Mouse (Mus musculus) kidney, adult 2 months (tissue): ENCODE measurements at regions not wholly inside any gene's neighbourhood (a gene's known extent, or its start where the extent isn't known, plus 50 kb on each side); places are given as distances from the start of the nearest gene placed in this dataset.

ENCODE experiments used
- DNase-seq: peaks from one replicate; pipeline ENCODE4 v3.0.0; 2021
- H3K27ac ChIP-seq: fragments of 200-500 bp; 2 replicates; pipeline ENCODE4 v1.5.1; 2012; ENCODE audit warnings: low read depth, low read length, control low read depth, inconsistent platforms; ENCODE audit not compliant: insufficient read depth
- H3K27me3 ChIP-seq: fragments of 200-500 bp; replicated peaks from 2 replicates; pipeline ENCODE4 v1.6.1; 2012; ENCODE audit warnings: mild to moderate bottlenecking, moderate library complexity, low read length, inconsistent platforms; ENCODE audit not compliant: control insufficient read depth, insufficient read depth
- H3K36me3 ChIP-seq: fragments of 200-500 bp; 2 replicates; pipeline ENCODE4 v1.6.1; 2012; ENCODE audit warnings: mild to moderate bottlenecking, moderate library complexity, low read length, inconsistent platforms; ENCODE audit not compliant: control insufficient read depth, insufficient read depth
- H3K4me1 ChIP-seq: fragments of 200-500 bp; 2 replicates; pipeline ENCODE4 v1.6.1; 2011; ENCODE audit warnings: low read length; ENCODE audit not compliant: control insufficient read depth, insufficient read depth
- H3K4me3 ChIP-seq: fragments of 200-500 bp; 2 replicates; pipeline ENCODE4 v1.5.1; 2011; ENCODE audit warnings: mild to moderate bottlenecking, low read depth, low read length, control low read depth; ENCODE audit not compliant: insufficient read depth
- CTCF ChIP-seq: fragments of 200-500 bp; conservative IDR thresholded peaks from 2 replicates; pipeline ENCODE4 v1.5.1; 2011; ENCODE audit warnings: low read depth, mild to moderate bottlenecking, control low read depth, low read length, moderate library complexity, mixed read lengths; ENCODE audit not compliant: insufficient read depth, insufficient read length
- POLR2A ChIP-seq: fragments of 200-500 bp; IDR thresholded peaks from one replicate; pipeline ENCODE4 v1.6.1; 2011; ENCODE audit warnings: low read depth, low read length, control low read depth
- WGBS: fragments of 180-500 bp; shearing (Covaris S2); methylation state at CpG from one replicate; pipeline ENCODE4 v1.1.7; 2018; 5-methylcytosine and 5-hydroxymethylcytosine counted together

GRCm38 (mm10) chr12:71429561-71430200 lies 120.0 kb downstream of the Dact1 start:
- Histone ChIP-seq H3K36me3 (no peaks in the 10 kb centered on the region), H3K27me3 (no peaks in the 10 kb centered on the region), H3K4me3 (no peak overlapping the region), H3K4me1 (no peaks in the 10 kb centered on the region), H3K27ac (no peak overlapping the region)
- TF ChIP-seq POLR2A (no peak), CTCF (no peak)
- DNase-seq: peak; percentile 43
- WGBS: 49% methylated on average over 13 of the region's 13 CpGs

GRCm38 (mm10) chr12:71430331-71430730 lies 120.6 kb downstream of the Dact1 start:
- 59% methylated on average over 11 of the region's 11 CpGs for WGBS
- DNase-seq: no peak
- Histone ChIP-seq H3K4me1 (no peaks in the 10 kb centered on the region), H3K27ac (no peak overlapping the region), H3K36me3 (no peaks in the 10 kb centered on the region), H3K4me3 (no peak overlapping the region), H3K27me3 (no peaks in the 10 kb centered on the region)
- TF ChIP-seq POLR2A (no peak), CTCF (no peak)

GRCm38 (mm10) chr12:71431116-71431515 lies 121.4 kb downstream of the Dact1 start:
- Histone ChIP-seq H3K27me3 (no peaks in the 10 kb centered on the region), H3K27ac (no peak overlapping the region), H3K36me3 (no peaks in the 10 kb centered on the region), H3K4me1 (no peaks in the 10 kb centered on the region), H3K4me3 (no peak overlapping the region)
- WGBS: 93% methylated on average over 8 of the region's 8 CpGs
- TF ChIP-seq POLR2A (no peak), CTCF (no peak)
- DNase-seq: no peak

GRCm38 (mm10) chr12:71433549-71434200 lies 124.0 kb downstream of the Dact1 start:
- no peak for DNase-seq
- WGBS: 59% methylated on average over 9 of the region's 9 CpGs
- TF ChIP-seq POLR2A (no peak), CTCF (no peak)
- H3K36me3 ChIP-seq: no peaks in the 10 kb centered on the region
- H3K27ac ChIP-seq: no peak overlapping the region
- H3K4me3 ChIP-seq: no peak overlapping the region
- H3K27me3 ChIP-seq: no peaks in the 10 kb centered on the region
- H3K4me1 ChIP-seq: no peaks in the 10 kb centered on the region; the same call in none of the 2 replicates

GRCm38 (mm10) chr12:71438254-71438653 lies 128.6 kb downstream of the Dact1 start:
- WGBS: 34% methylated on average over 6 of the region's 6 CpGs
- no peak overlapping the region for H3K4me3 ChIP-seq
- H3K4me1 ChIP-seq: no peaks in the 10 kb centered on the region; the same call in none of the 2 replicates
- peak; percentile 88 for DNase-seq
- no peaks in the 10 kb centered on the region for H3K36me3 ChIP-seq
- H3K27ac ChIP-seq: peak overlapping the region; percentile 66
- no peaks in the 10 kb centered on the region for H3K27me3 ChIP-seq
- TF ChIP-seq POLR2A: no peak
- peak; percentile 34; the same call in 1 of the 2 replicates for TF ChIP-seq CTCF

GRCm38 (mm10) chr12:71440863-71441262 lies 131.2 kb downstream of the Dact1 start:
- H3K27me3 ChIP-seq: no peaks in the 10 kb centered on the region
- no peak for DNase-seq

GRCm38 (mm10) chr12:71441272-71441671 lies 131.6 kb downstream of the Dact1 start:
- H3K4me1 ChIP-seq: no peaks in the 10 kb centered on the region; the same call in none of the 2 replicates
- no peak overlapping the region for H3K27ac ChIP-seq
- no peak for DNase-seq
- no peaks in the 10 kb centered on the region for H3K36me3 ChIP-seq
- TF ChIP-seq POLR2A: no peak
- no peak for TF ChIP-seq CTCF
- H3K4me3 ChIP-seq: no peak overlapping the region
- 93% methylated on average over 5 of the region's 5 CpGs for WGBS
- no peaks in the 10 kb centered on the region for H3K27me3 ChIP-seq

More at GRCm38 (mm10) chr12:71440863-71441262, 131.2 kb downstream of the Dact1 start:
- TF ChIP-seq POLR2A (no peak), CTCF (no peak)
- no peaks in the 10 kb centered on the region; the same call in none of the 2 replicates for H3K4me1 ChIP-seq
- no peak overlapping the region for H3K4me3 ChIP-seq
- H3K36me3 ChIP-seq: no peaks in the 10 kb centered on the region
- WGBS: 82% methylated on average over 3 of the region's 3 CpGs
- H3K27ac ChIP-seq: no peak overlapping the region
